Mouse (Mus musculus): ENCODE data around the gene Usf3.

DNA sequence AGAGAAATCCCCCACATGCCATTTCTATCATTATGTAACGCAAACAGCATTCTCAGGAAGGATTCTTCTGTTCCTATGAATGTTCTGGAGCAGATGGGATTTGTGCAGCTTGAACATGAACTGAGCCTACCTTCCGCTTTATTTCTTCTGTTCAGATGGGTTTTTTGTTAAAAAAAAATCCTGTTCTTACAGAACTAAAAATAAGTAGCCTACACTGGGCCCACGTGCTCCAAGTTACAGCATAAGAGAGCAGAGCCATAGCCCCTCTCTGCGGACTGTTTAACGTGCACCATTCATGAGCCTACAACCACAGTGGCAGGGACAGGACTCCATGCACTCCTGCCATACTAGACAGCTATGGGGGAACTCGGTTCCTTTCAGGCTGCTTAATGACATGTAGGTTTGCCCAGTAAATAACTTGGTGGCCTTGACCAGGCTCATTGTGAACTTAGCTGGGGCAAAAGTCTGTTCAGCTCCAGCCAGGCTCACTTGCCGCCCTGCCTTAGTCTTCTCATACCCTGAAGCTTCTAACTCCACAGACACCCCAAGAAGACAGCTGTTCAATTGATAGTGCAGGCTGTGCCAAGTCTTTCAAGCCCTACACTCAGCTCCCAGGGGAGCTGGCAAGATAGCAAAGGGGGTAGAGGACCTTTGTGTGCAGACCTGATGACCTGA is 95.6 kb downstream of the Usf3 start:
- TF ChIP-seq POLR2A (IDR thresholded peaks at IDR 0.05; ENCODE audit: low read depth, low read length) (no peak), CTCF (conservative IDR thresholded peaks at IDR 0.05 in 1 of 2, IDR thresholded peaks at IDR 0.05 in 1 of 2; ENCODE audit: low read depth in 2 of 2, low read length in 2 of 2) (no peak), EP300 (IDR thresholded peaks at IDR 0.05; ENCODE audit: low read length) (no peak), MXI1 (IDR thresholded peaks at IDR 0.05; ENCODE audit: low read depth, low read length) (no peak), ZNF384 (IDR thresholded peaks at IDR 0.05; ENCODE audit: low read depth, low read length) (no peak), E2F4 (IDR thresholded peaks at IDR 0.05; ENCODE audit: insufficient replicate concordance, low read depth, low read length) (no peak), KAT2A (IDR thresholded peaks at IDR 0.05; ENCODE audit: insufficient replicate concordance, low read length) (no peak), NELFE (IDR thresholded peaks at IDR 0.05; ENCODE audit: low read depth, low read length) (no peak), POLR2AphosphoS2 (IDR thresholded peaks at IDR 0.05; ENCODE audit: low read depth, low read length) (no peak), CHD2 (IDR thresholded peaks at IDR 0.05; ENCODE audit: low read length) (no peak), ELF1 (IDR thresholded peaks at IDR 0.05; ENCODE audit: low read depth, low read length) (no peak), SMC3 (IDR thresholded peaks at IDR 0.05; ENCODE audit: low read depth, low read length) (no peak)

Measured in CH12.LX (cell line).